Mouse (Mus musculus): ENCODE results near the gene Hjurp. TPM values are rescaled to one million over a fixed set of nuclear protein-coding genes. Genes with fewer than 3 reads are reported as not detected.

Hjurp gene
- polyA plus RNA-seq, 1 experiment, result 12.8 TPM

GRCm38 (mm10) chr1:88258881-88259642 is 18.4 kb downstream of the Hjurp start:
- Histone ChIP-seq H3K4me1 (ENCODE audit: control insufficient read depth, insufficient read depth, low read length) (no peaks in the 10 kb centered on the region; the same call in 1 of the 2 replicates), H3K27ac (ENCODE audit: insufficient read depth, low read depth, low read length) (no peak overlapping the region), H3K36me3 (ENCODE audit: control insufficient read depth, insufficient read depth, low read length) (no peaks in the 10 kb centered on the region), H3K27me3 (replicated peaks; ENCODE audit: control insufficient read depth, insufficient read depth, low read length) (no peaks in the 10 kb centered on the region), H3K4me3 (ENCODE audit: insufficient read depth, low read depth, low read length) (no peak overlapping the region)
- WGBS, result 54% methylated on average over 8 of the region's 8 CpGs
- DNase-seq, result peak; percentile 62
- TF ChIP-seq CTCF (conservative IDR thresholded peaks at IDR 0.05; ENCODE audit: insufficient read depth, insufficient read length, low read depth, low read length) (no peak), POLR2A (IDR thresholded peaks at IDR 0.05; ENCODE audit: low read depth, low read length) (no peak)

DNA sequence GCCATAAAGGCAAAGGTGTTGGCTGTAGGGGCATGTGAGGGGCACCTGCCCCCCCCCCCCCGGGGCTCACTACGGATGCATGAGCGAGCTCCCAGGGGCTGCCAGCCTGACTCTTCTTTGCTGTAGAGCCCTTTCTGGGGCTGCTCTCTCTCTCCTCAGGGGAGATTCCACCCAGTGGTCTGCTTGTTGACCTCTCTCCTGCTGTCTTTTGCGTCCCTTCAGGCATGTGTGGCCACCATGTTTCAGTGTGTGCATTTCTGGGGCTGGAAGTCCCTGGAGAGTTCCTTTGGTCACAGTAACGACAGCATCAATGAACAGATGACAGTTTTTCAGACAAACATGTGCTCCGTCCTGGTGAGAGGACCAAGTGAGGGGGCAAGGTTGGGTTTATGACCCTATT is 19.1 kb downstream of the Hjurp start:
- WGBS, result 66% methylated on average over 6 of the region's 6 CpGs
- Histone ChIP-seq H3K27ac (ENCODE audit: insufficient read depth, low read depth, low read length) (no peak overlapping the region), H3K36me3 (ENCODE audit: control insufficient read depth, insufficient read depth, low read length) (no peaks in the 10 kb centered on the region), H3K27me3 (replicated peaks; ENCODE audit: control insufficient read depth, insufficient read depth, low read length) (no peaks in the 10 kb centered on the region), H3K4me1 (ENCODE audit: control insufficient read depth, insufficient read depth, low read length) (no peaks in the 10 kb centered on the region; the same call in 1 of the 2 replicates), H3K4me3 (ENCODE audit: insufficient read depth, low read depth, low read length) (no peak overlapping the region)
- TF ChIP-seq POLR2A (IDR thresholded peaks at IDR 0.05; ENCODE audit: low read depth, low read length) (no peak), CTCF (conservative IDR thresholded peaks at IDR 0.05; ENCODE audit: insufficient read depth, insufficient read length, low read depth, low read length) (no peak)
- DNase-seq, result no peak

DNA sequence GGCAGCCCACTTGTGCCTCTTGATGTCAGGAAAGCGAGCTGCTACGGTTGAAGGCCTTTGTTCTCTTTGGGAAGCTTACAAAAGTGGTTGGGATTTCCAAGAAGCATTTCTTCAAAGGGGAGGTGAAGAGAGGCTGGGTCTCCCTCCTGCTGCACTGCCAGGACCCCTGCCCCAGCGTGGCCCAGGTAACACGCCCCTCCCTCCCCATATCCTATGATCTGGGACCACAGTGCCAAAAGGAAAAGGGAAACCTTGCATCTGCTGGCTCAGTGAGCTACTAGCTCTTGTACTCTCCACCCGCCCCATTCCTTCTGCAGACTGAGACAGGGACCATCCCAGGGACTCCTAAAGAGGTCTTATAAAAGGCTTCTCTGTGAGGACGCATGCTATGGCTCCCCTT is 19.8 kb downstream of the Hjurp start:
- 81% methylated on average over 6 of the region's 6 CpGs for whole genome bisulfite sequencing
- H3K4me3 ChIP-seq (ENCODE audit: insufficient read depth, low read depth, low read length), result no peak overlapping the region
- H3K27me3 ChIP-seq (replicated peaks; ENCODE audit: control insufficient read depth, insufficient read depth, low read length), result no peaks in the 10 kb centered on the region
- H3K4me1 ChIP-seq (ENCODE audit: control insufficient read depth, insufficient read depth, low read length), result no peaks in the 10 kb centered on the region; the same call in 1 of the 2 replicates
- no peak overlapping the region for H3K27ac ChIP-seq (ENCODE audit: insufficient read depth, low read depth, low read length)
- no peaks in the 10 kb centered on the region for H3K36me3 ChIP-seq (ENCODE audit: control insufficient read depth, insufficient read depth, low read length)
- TF ChIP-seq POLR2A (IDR thresholded peaks at IDR 0.05; ENCODE audit: low read depth, low read length) (no peak), CTCF (conservative IDR thresholded peaks at IDR 0.05; ENCODE audit: insufficient read depth, insufficient read length, low read depth, low read length) (no peak)
- DNase-seq, result no peak

DNA sequence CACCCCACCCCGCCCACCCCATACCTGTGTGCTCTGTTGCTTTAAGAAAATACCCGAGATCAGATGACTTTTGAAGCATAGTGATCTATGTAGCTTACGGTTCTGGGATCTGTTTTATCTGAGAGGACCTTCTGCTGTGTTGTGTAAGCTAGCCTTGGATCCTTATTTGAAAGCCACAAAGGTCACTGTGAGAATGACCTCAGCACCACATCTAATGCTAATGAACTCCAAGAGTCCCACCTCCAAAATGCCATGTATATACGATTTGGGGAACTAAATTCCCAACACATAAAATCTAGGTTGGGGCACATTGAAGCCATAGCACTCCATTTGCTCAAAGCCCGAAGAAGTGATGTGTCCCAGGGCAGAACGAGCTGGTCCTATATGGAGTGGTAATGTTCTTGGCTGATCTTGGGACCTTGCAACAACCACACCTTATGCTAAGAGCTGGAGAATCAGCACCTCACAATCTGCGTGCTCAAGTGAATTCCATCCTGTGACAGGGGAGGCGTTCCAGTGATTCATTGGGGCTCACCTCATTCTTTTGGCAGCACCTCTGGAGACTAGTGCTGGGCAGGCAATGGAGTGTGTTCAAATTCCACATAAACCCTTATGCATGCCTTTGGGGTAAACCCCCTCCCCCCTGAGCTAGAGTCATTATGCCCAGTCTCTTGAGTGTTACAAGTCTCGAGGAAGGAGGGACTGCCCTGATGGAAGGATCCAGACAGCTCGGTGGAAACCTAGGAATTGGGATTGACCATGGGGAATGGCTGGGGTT is 20.4 kb downstream of the Hjurp start:
- no peak overlapping the region for H3K4me3 ChIP-seq (ENCODE audit: insufficient read depth, low read depth, low read length)
- H3K36me3 ChIP-seq (ENCODE audit: control insufficient read depth, insufficient read depth, low read length), result no peaks in the 10 kb centered on the region
- 76% methylated on average over 10 of the region's 10 CpGs for WGBS
- no peaks in the 10 kb centered on the region for H3K27me3 ChIP-seq (replicated peaks; ENCODE audit: control insufficient read depth, insufficient read depth, low read length)
- TF ChIP-seq CTCF (conservative IDR thresholded peaks at IDR 0.05; ENCODE audit: insufficient read depth, insufficient read length, low read depth, low read length) (no peak), POLR2A (IDR thresholded peaks at IDR 0.05; ENCODE audit: low read depth, low read length) (no peak)
- H3K27ac ChIP-seq (ENCODE audit: insufficient read depth, low read depth, low read length), result no peak overlapping the region
- no peaks in the 10 kb centered on the region; the same call in 1 of the 2 replicates for H3K4me1 ChIP-seq (ENCODE audit: control insufficient read depth, insufficient read depth, low read length)
- DNase-seq, result no peak

DNA sequence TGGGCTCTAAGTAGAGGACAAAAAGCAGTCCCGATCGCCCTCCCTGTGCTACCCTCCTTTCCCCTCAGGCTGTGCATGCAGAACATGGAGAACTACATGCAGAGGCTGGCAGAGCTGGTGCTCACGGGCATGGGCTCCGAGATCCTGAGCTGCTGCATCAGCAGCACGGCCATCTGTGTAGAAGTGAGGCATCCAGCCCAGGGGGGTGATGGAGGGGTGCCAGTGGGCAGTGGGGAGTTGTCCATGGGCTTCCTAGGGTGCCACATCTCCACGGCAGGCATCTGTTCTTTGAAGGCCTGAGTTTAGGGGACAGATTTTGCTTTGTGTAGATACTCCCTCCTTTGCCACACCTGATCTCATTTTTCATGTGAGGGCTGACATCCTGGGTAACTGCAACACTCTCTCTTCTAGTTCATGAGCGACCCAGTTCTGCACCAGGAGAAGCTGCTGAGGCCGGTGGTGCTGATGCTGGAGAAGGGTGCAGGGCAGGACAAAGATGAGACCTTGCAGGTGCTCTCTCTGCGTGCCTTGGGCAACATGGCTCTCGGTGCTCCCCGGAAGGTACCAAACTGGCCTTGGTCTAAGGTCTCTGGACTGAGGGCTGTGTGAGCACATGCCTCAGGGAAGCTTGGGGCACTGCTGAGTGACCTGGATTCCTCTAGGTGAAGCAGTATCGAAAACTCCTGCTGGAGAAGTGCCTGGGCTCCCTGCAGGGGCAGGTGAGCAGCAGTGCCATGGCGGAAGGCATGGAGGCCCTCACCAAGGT is 21.3 kb downstream of the Hjurp start:
- TF ChIP-seq CTCF (conservative IDR thresholded peaks at IDR 0.05; ENCODE audit: insufficient read depth, insufficient read length, low read depth, low read length), result no peak
- no peak for TF ChIP-seq POLR2A (IDR thresholded peaks at IDR 0.05; ENCODE audit: low read depth, low read length)
- no peak overlapping the region for H3K4me3 ChIP-seq (ENCODE audit: insufficient read depth, low read depth, low read length)
- DNase-seq, result no peak

GRCm38 (mm10) chr1:88255466-88255857 is 22.0 kb downstream of the Hjurp start:
- Histone ChIP-seq H3K27ac (ENCODE audit: insufficient read depth, low read depth, low read length) (no peak overlapping the region), H3K36me3 (ENCODE audit: control insufficient read depth, insufficient read depth, low read length) (no peaks in the 10 kb centered on the region), H3K4me1 (ENCODE audit: control insufficient read depth, insufficient read depth, low read length) (no peaks in the 10 kb centered on the region; the same call in 1 of the 2 replicates), H3K27me3 (replicated peaks; ENCODE audit: control insufficient read depth, insufficient read depth, low read length) (no peaks in the 10 kb centered on the region), H3K4me3 (ENCODE audit: insufficient read depth, low read depth, low read length) (no peak overlapping the region)
- TF ChIP-seq POLR2A (IDR thresholded peaks at IDR 0.05; ENCODE audit: low read depth, low read length), result no peak
- no peak for TF ChIP-seq CTCF (conservative IDR thresholded peaks at IDR 0.05; ENCODE audit: insufficient read depth, insufficient read length, low read depth, low read length)
- WGBS, result 62% methylated on average over 2 of the region's 2 CpGs
- DNase-seq, result no peak

More for the DNA sequence above, 21.3 kb downstream of the Hjurp start:
- no peak overlapping the region for H3K27ac ChIP-seq (ENCODE audit: insufficient read depth, low read depth, low read length)
- H3K27me3 ChIP-seq (replicated peaks; ENCODE audit: control insufficient read depth, insufficient read depth, low read length), result no peaks in the 10 kb centered on the region
- 80% methylated on average over 13 of the region's 13 CpGs for WGBS
- H3K4me1 ChIP-seq (ENCODE audit: control insufficient read depth, insufficient read depth, low read length), result no peaks in the 10 kb centered on the region; the same call in 1 of the 2 replicates
- H3K36me3 ChIP-seq (ENCODE audit: control insufficient read depth, insufficient read depth, low read length), result no peaks in the 10 kb centered on the region

Data from kidney, adult 2 months (tissue).